Mouse (Mus musculus) kidney, embryonic 14.5 days (tissue): Measurements from ENCODE around the gene Syn3. TPM values are rescaled to one million over a fixed set of nuclear protein-coding genes. Genes with fewer than 3 reads are reported as not detected.
A peak's percentile ranks its signal among the peaks of the same experiment; 100 is the strongest.

Experiments used
- ATAC-seq: fragments of 200-750 bp; cut with Nextera tagmentation; 2 replicates; pipeline ENCODE4 v1.8.0; 2017; ENCODE audit warnings: moderate number of reproducible peaks, mild to moderate bottlenecking, moderate TSS enrichment, moderate library complexity; ENCODE audit not compliant: low FRiP score, low TSS enrichment
- H3K27ac ChIP-seq: fragments of 300-500 bp; sonication (generic); 2 replicates; pipeline ENCODE4 v1.5.1; 2014; ENCODE audit warnings: low read depth, mild to moderate bottlenecking, low read length, moderate library complexity, mixed read lengths
- H3K27me3 ChIP-seq: fragments of 300-500 bp; sonication (generic); 2 replicates; pipeline ENCODE4 v1.6.1; 2014; ENCODE audit warnings: mild to moderate bottlenecking, low read length; ENCODE audit not compliant: control insufficient read depth, insufficient read depth
- H3K36me3 ChIP-seq: fragments of 300-500 bp; sonication (generic); 2 replicates; pipeline ENCODE4 v1.6.1; 2014; ENCODE audit warnings: low read length, mixed read lengths; ENCODE audit not compliant: control insufficient read depth, insufficient read depth
- H3K4me1 ChIP-seq: fragments of 300-500 bp; sonication (generic); 2 replicates; pipeline ENCODE4 v1.6.1; 2014; ENCODE audit warnings: low read length, mixed read lengths; ENCODE audit not compliant: control insufficient read depth, insufficient read depth
- H3K4me2 ChIP-seq: fragments of 300-500 bp; sonication (generic); replicated peaks from 2 replicates; pipeline ENCODE4 v1.6.1; 2014; ENCODE audit warnings: low read depth, mild to moderate bottlenecking, low read length
- H3K4me3 ChIP-seq: fragments of 300-500 bp; sonication (generic); 2 replicates; pipeline ENCODE4 v1.5.1; 2014; ENCODE audit warnings: mild to moderate bottlenecking, low read length
- H3K9ac ChIP-seq: fragments of 300-500 bp; sonication (generic); 2 replicates; pipeline ENCODE4 v1.6.1; 2014; ENCODE audit warnings: low read depth, mild to moderate bottlenecking, low read length, moderate library complexity
- H3K9me3 ChIP-seq: fragments of 300-500 bp; sonication (generic); 2 replicates; pipeline ENCODE4 v1.6.1; 2016; ENCODE audit warnings: low read length; ENCODE audit not compliant: control insufficient read depth
- WGBS: fragments of 180-500 bp; shearing (Covaris S2); extraction: QIAGEN DNeasy Blood & Tissue Kit; methylation state at CpG from one replicate; pipeline ENCODE4 v1.1.7; 2014; 5-methylcytosine and 5-hydroxymethylcytosine counted together
- polyA plus RNA-seq: library from polyadenylated mRNA; unstranded; fragments of >200 nt; fragmentation: Nextera tagmentation; extraction: Ambion mirVana; gene quantifications from 2 replicates; pipeline ENCODE4 v1.2.1, GENCODE M21; 2014

Syn3 gene
- polyA plus RNA-seq, 1 experiment from 2014 or later = 8.4 TPM

- Histone ChIP-seq H3K4me2 (peak overlapping the region; percentile 81), H3K4me1 (peaks cover 8% of the 10 kb centered on the region), H3K9me3 (no peaks in the 10 kb centered on the region), H3K36me3 (peaks cover 3% of the 10 kb centered on the region; the same call in 1 of the 2 replicates), H3K27ac (peak overlapping the region; percentile 0; the same call in 1 of the 2 replicates), H3K4me3 (peak overlapping the region; percentile 62), H3K27me3 (no peaks in the 10 kb centered on the region), H3K9ac (peak overlapping the region; percentile 68)
- under 1% methylated on average over 9 of the region's 10 CpGs for WGBS
- ATAC-seq = no peak
Measured at GRCm38 (mm10) chr10:86301117-86301490, 197.6 kb downstream of the Syn3 start.

GRCm38 (mm10) chr10:86300293-86301116 lies 198.2 kb downstream of the Syn3 start, which contains the start of gene Timp3:
Gene Timp3, plus strand, starts transcription at chr10:86300372.
- H3K4me3 ChIP-seq = peak within 1 kb of the TSS; percentile 62
- H3K4me2 ChIP-seq = peak within 1 kb of the TSS; percentile 81
- ATAC-seq = peak; percentile 86
- peaks cover 3% of the 10 kb centered on the region; the same call in 1 of the 2 replicates for H3K36me3 ChIP-seq
- H3K9ac ChIP-seq = peak within 1 kb of the TSS; percentile 68
- H3K27me3 ChIP-seq = no peaks in the 10 kb centered on the region
- peaks cover 13% of the 10 kb centered on the region for H3K4me1 ChIP-seq
- H3K9me3 ChIP-seq = no peaks in the 10 kb centered on the region
- H3K27ac ChIP-seq = peak within 1 kb of the TSS; percentile 0
- WGBS = under 1% methylated on average over 56 of the region's 65 CpGs

GRCm38 (mm10) chr10:86299795-86300194 lies 198.9 kb downstream of the Syn3 start:
- H3K4me3 ChIP-seq = peak overlapping the region; percentile 62
- peaks cover 18% of the 10 kb centered on the region for H3K4me1 ChIP-seq
- H3K27me3 ChIP-seq = no peaks in the 10 kb centered on the region
- no peaks in the 10 kb centered on the region for H3K9me3 ChIP-seq
- 31% methylated on average over 6 of the region's 6 CpGs for WGBS
- peak overlapping the region; percentile 68; the same call in 1 of the 2 replicates for H3K9ac ChIP-seq
- 0 out of 2 replicates have a peak, but pooled peaks have one; percentile 1 for ATAC-seq
- H3K4me2 ChIP-seq = peak overlapping the region; percentile 81
- peaks cover 3% of the 10 kb centered on the region; the same call in 1 of the 2 replicates for H3K36me3 ChIP-seq
- no peak overlapping the region for H3K27ac ChIP-seq

GRCm38 (mm10) chr10:86298326-86298725 lies 200.4 kb downstream of the Syn3 start:
- no peaks in the 10 kb centered on the region for H3K9me3 ChIP-seq
- no peak overlapping the region for H3K27ac ChIP-seq
- H3K27me3 ChIP-seq = no peaks in the 10 kb centered on the region
- ATAC-seq = no peak
- no peak overlapping the region for H3K4me3 ChIP-seq
- WGBS = 81% methylated on average over 6 of the region's 6 CpGs
- peaks cover 18% of the 10 kb centered on the region for H3K4me1 ChIP-seq
- H3K4me2 ChIP-seq = no peak overlapping the region
- no peaks in the 10 kb centered on the region for H3K36me3 ChIP-seq
- no peak overlapping the region for H3K9ac ChIP-seq

- Histone ChIP-seq H3K27ac (no peak overlapping the region), H3K36me3 (no peaks in the 10 kb centered on the region), H3K4me2 (no peak overlapping the region), H3K4me3 (no peak overlapping the region), H3K27me3 (no peaks in the 10 kb centered on the region), H3K4me1 (peaks cover 14% of the 10 kb centered on the region), H3K9ac (no peak overlapping the region), H3K9me3 (no peaks in the 10 kb centered on the region)
- no peak for ATAC-seq
- WGBS = 85% methylated on average over 2 of the region's 2 CpGs
Measured at GRCm38 (mm10) chr10:86297307-86297706, 201.4 kb downstream of the Syn3 start.

GRCm38 (mm10) chr10:86296111-86296510 lies 202.6 kb downstream of the Syn3 start:
- H3K27me3 ChIP-seq = no peaks in the 10 kb centered on the region
- peak overlapping the region; percentile 36 for H3K4me2 ChIP-seq
- peak overlapping the region; percentile 37; the same call in 1 of the 2 replicates for H3K9ac ChIP-seq
- no peak overlapping the region for H3K27ac ChIP-seq
- H3K9me3 ChIP-seq = no peaks in the 10 kb centered on the region
- no peaks in the 10 kb centered on the region for H3K36me3 ChIP-seq
- peaks cover 11% of the 10 kb centered on the region for H3K4me1 ChIP-seq
- 6% methylated on average over 14 of the region's 14 CpGs for WGBS
- peak overlapping the region; percentile 15; the same call in 1 of the 2 replicates for H3K4me3 ChIP-seq
- peak; percentile 61 for ATAC-seq

GRCm38 (mm10) chr10:86295454-86296098 lies 203.1 kb downstream of the Syn3 start:
- H3K9ac ChIP-seq = peak overlapping the region; percentile 37; the same call in 1 of the 2 replicates
- peaks cover 11% of the 10 kb centered on the region for H3K4me1 ChIP-seq
- no peak for ATAC-seq
- H3K9me3 ChIP-seq = no peaks in the 10 kb centered on the region
- H3K4me2 ChIP-seq = peak overlapping the region; percentile 36
- peak overlapping the region; percentile 15; the same call in 1 of the 2 replicates for H3K4me3 ChIP-seq
- no peaks in the 10 kb centered on the region for H3K27me3 ChIP-seq
- H3K27ac ChIP-seq = no peak overlapping the region
- no peaks in the 10 kb centered on the region for H3K36me3 ChIP-seq
- WGBS = 21% methylated on average over 13 of the region's 13 CpGs

- no peak overlapping the region for H3K9ac ChIP-seq
- ATAC-seq = peak; percentile 25; the same call in 1 of the 2 replicates
- H3K27me3 ChIP-seq = no peaks in the 10 kb centered on the region
- peaks cover 11% of the 10 kb centered on the region for H3K4me1 ChIP-seq
- no peak overlapping the region for H3K27ac ChIP-seq
- no peak overlapping the region for H3K4me2 ChIP-seq
- H3K4me3 ChIP-seq = no peak overlapping the region
- no peaks in the 10 kb centered on the region for H3K36me3 ChIP-seq
- H3K9me3 ChIP-seq = no peaks in the 10 kb centered on the region
- 65% methylated on average over 10 of the region's 10 CpGs for WGBS
Measured at GRCm38 (mm10) chr10:86294599-86295365, 203.9 kb downstream of the Syn3 start.
